Mouse (Mus musculus) adrenal gland, adult 18-20 months (tissue): ENCODE data around the gene Nepro. TPM values are rescaled to one million over a fixed set of nuclear protein-coding genes. Genes with fewer than 3 reads are reported as not detected.
A peak's percentile ranks its signal among the peaks of the same experiment; 100 is the strongest.

Experiments
- DNase-seq, 2 experiments: peaks; one replicate each; pipeline ENCODE4 v3.0.0; 2021 to 2022; ENCODE audit warnings: low spot score in 2 of 2
- total RNA-seq, 2 experiments: library from RNA; stranded (reverse); gene quantifications; 1 replicate in 1 of 2; 2 replicates in 1 of 2; pipeline ENCODE4 v1.2.3; 2021

The Nepro gene
- total RNA-seq, 2 experiments from 2014 or later: 12.6 to 14.8 TPM

DNA sequence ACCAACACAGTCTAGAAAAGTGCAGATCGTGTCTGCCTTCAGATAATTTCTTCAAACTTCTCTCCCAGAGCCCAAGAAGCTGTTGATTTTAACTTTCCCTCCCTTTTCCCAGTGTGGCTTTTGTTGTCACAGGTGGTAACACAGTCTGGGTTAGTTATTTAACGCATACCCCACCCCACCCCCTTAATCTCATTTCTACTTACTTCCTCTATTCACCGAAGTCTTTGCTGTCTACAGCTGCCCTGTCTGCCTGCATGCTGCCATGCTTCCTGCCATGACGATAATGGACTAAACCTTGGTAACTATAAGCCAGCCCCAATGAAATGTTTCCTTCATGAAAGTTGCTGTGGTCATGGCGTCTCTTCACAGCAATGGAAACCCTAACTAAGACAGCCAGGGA is 21.8 kb upstream of the Nepro start:
- DNase-seq: no peak

DNA sequence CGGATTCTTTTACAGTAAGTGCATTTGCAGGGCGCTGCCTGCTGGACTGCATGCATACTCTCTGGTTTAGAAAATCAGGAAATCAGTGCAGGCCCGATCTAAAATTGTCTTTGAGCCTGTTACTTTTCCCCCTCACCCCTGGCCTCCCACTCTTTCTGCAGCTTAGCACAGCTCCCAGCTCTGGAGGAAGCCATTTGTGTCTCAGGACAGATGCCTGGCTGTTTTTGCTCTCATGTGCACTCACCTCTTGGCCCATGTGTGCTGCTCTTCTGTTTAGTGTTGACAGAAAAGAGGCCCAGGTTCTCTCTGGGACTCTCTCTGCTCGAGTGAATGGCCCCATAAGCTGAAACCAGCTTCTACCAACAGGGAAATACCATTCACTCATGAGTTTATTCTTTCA is 20.6 kb upstream of the Nepro start:
- no peak for DNase-seq

DNA sequence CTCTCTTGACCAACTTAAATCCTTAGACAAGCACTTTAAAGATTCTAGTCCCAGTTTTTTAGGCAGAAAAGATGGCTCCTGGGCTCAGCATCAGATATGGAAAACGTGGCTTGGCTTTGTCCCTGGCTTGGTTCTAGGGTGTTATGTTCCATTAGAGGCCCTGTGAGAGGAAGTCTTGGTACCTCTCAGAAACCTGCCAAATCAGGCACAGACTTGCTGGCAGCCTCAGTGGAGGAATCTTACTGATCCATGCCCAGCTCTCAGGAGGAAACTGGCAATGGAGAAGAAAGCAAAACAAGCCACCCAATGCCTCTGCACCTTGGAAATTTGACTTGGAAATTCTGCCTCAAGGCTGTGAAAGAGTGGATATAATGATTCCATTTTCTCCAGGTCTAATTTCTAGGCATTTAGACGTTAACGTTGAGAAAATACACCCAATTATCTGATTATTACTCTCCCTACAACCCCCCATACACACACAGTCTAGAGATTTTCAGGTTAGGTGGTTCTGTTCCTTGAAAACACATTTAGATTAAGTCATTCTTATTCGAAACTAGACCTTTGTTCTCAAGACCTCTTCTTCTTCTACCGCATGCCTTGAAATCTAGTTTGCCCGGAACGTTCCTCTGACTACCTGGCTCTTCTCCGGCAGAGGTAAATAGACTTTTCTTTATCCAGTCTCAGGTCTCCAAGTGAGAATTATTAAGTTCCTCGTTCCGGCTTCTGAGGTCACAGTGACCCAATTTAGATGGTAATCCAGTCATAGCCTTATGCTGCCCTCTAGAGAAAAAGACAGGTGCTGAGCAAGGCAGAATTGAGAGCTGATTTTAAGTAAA is 7.6 kb upstream of the Nepro start:
- no peak for DNase-seq

DNA sequence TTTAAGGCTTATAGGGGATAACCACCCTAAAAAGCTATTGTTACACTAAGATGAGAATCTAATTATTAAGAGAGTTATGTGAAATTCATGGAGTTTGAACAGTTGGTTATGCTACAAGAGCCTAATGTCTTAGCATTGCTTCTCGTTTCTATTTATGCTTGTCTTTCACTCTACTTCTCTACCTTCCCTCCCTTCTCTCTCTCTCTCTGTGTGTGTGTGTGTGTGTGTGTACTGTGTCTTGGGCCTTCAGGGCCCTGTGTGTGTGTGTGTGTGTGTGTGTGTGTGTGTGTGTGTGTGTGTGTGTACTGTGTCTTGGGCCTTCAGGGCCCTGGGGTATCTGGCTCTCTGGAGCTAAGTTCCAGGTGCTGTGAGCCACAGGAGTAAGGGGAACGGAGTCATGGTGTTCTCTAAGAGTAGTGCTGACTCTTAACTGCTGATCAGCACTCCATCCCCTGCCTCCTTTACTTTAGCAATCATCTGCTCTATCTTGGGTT is 6.9 kb upstream of the Nepro start:
- no peak for DNase-seq

DNA sequence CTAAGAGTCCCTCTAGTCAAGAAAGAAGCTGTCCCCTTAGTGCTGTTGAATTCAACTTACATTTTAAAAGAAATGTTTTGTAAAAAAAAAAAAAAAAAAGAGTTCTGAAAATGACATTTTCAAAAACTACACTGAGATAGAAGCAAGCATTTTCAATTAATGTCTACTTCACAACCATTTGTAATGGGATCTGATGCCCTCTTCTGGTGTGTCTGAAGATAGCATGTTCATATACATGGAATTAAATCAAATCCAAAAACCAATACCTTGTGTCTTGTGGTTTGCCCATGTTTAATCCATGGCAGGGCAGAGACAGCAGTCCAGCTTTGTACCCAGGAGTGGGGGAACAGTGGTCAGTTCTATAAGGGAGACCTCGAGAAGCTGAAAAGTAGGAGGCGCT is 6.3 kb upstream of the Nepro start:
- no peak for DNase-seq

DNA sequence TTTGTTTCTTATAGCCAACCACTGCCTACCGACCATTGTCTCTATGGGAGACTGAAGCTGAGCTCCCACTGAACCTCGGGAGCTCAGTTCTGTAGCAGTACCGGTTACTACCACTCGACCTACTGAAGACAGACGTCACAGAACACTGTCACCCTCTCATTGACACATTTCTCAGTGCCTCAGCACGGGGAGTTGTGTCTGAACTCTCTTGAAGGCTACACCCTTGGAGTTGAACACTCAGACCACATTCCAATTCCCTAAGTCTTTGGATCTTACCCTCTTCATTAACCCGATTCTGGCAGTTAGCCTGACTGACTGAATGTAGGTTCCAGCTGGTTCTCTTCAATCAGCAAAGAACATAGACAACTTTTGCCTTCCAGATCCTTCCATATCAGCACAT is 4.8 kb upstream of the Nepro start:
- no peak for DNase-seq

DNA sequence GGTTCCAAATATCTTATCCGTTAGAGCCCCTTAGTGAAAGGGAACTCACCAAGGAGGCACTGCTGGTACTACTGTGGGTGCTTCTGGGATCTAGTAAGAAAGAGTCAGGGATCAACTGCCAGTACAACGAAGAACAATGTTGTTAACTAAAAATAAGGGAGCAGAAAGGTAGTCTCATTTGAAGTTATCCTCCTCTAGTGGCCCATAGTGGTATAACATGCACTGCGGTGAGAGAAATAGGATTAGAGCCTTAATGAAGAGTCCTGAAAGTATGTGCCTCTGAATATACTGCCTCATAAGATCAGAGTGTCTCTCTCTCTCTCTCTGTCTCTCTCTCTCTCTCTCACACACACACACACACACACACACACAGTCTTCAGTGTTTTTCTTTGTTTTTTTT is 3.6 kb upstream of the Nepro start:
- DNase-seq: no peak

DNA sequence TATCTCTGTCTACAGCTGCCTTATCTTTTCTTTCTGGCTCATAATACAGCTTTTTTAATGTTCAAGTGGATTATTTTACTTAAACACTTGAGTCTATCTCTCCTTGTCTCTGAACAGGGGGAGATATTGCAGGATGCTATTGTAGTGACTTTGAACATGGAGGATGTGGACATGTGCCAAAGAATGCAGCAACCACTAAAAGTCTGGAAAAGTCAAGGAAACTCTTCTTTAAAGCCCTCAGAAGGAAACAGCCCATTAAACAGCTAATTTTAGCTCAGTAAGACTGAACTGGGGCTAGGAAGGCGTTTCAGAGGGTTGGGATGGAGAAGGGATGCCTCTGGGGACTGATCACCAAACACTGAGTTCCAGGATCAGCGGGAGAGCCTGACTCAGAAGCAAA is 1.4 kb upstream of the Nepro start:
- no peak for DNase-seq

DNA sequence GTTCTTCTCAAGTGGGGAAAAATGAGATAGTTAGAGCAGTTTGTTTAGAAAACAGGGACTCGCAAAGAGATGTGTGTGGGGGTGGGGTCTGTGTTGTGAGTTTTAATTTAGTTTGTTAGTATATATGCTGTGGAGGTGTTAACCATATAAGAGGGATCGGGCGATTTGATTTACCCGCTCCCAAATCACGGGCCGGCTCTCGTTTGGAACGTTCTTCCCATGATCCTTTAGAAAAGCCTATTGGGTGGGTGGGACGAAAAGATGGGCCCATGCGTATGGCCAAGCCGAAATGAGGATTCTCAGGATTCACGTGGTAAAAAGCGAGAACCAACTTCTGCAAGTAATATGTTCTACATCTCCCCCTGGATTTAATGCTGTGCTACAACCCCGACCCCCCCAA is 746 bp downstream of the Nepro start:
- DNase-seq: peak in 1 of 2 experiments; percentile 27

DNA sequence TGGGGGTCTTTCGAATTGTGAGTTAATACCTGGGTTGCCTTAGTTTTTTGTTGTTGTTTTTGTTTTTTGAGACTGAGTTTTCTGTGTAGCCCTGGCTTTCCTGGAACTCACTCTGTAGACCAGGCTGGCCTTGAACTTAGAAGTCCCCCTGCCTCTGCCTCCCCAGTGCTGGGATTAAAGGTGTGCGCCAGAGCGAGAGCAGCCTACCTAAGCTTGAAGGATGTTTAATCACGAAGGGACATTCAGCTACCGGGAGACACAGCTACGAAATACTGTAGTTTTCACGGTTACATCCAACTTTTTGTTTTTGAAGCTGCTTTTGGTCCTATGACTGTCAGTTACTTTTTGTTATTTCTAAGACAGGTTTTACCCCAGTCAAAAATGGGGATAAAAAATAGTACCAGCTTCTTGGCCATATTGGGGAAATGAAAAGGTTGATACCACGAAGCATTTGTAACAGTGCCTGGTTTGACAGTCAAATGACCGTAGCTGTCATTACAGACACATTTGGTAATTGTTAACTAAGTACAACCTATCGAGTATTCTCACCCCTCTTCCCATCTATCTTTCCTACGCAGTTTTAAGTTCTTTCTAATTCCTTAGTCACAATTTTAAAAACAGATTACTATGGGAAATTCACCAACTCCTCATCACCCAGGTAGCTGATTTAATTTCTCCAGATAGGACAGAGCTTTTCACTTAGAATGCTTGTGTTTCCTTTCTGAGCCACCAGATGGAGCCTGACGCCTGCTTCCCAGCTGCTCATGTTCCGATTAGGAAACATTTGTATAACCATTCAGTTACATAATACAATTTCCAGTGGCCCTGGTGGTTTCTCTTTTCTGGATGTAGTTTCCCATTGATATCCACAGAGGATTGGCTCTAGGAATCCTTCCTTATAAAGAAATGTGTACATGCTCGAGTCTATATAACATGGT is 1.5 kb downstream of the Nepro start:
- DNase-seq: peak; percentile 43 to 64

DNA sequence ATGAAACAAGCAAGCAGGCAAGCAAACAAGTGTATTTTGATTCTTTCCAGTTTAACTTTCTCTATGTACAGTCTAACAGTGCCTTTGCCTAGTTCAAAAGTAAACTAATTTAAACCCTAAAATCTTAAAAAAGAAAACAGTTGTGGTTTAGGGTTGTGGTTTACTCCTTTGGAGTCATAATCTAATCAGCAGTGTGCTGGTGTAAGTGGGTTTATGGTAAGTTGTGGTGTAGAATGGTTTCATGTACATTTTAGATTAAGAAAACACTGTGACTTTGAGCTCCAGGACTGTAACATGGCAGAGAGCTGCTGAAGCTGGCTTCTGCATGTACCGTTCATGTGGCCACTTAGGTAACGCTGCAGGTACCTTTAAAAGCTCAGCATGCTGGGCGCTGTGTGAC is 3.4 kb downstream of the Nepro start:
- no peak for DNase-seq

DNA sequence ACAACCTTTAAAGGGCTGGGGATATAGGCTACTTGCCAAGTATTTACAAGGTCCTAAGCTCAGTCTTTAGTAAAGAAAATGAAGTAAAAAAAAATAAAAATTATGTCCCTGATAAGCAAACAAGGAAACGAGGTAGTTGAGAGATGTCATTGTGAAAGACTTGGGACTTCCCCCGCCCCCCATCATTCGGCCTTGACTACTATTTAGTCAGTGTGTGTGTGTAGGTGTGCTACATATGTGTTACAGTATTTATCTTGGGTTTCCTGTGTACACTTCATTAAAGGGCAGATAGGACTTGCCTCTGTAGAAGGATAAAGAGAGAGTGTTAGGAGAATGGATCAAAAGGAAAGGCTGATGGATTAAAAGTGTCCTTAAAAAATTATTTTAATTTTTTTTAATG is 10.0 kb downstream of the Nepro start:
- DNase-seq: no peak

DNA sequence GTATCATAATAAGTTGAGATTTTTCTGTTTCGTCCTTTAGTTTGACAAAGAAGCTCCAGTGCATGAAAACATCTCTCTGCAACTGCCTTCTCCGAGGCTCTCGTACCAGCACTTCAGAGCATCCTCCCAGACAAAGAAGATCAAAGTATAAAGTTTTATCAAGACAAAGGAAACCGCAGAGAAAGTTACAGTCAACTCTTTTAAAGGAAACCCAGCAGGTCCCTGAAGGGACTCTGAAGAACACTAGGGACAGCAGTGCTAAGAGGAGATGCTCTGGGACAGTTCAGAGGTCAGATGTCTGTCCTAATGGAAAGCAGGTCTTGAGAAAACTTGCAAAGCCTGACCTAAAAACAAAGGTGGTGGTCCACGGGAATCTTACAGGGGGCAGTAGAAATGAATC is 11.6 kb downstream of the Nepro start:
- no peak for DNase-seq

DNA sequence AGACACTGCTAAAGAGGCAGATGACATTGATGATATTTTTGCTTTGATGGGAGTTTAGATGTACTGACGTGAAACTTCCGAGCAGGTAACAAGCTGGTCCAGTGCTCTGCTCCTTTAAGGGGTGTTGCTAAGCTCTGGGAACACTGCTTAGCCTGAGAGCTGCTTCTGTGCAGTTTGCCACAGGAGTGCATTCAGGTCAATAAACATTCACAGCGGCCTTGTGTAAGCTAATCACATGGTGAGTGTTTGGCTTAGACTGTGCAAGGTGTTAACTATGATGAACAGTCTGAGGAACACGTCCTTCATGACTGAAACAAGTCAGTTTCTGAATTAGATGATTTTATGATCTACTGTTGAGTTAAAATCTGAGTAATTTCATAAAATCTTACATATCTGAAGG is 12.0 kb downstream of the Nepro start:
- no peak for DNase-seq

DNA sequence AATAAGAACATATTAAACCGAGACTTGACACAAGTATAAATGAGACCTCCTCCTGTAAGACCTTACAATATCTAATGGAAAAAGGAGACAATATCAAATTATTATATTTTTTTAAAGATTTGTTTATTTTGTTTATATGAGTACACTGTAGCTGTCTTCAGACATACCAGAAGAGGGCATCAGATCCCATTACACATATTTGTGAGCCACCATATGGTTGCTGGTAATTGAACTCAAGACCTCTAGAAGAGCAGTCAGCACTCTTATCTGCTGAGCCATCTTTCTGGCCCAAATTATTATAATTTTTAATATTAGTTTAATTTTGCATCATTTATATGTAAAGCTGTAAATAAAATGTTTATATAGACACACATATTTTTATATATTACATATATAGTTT is 18.7 kb downstream of the Nepro start:
- DNase-seq: no peak

DNA sequence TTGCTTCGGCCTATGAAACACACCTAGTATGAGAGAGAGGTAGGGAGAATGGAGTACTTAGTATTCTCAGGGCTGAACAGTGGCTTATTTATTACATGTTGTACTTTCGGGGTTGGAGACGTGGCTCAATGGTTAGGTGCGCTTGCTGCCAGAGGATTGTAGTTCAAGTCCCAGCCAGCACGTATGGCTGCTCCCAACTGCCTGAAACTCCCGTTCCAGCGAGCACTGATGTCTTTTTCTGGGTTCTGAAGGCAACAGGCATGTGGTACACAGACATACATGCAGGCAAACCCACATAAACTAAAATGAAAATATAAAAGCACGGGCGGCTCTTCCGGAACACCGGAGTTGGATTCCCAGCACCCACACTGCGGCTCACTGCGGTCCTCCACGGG is 21.4 kb downstream of the Nepro start:
- no peak for DNase-seq

DNA sequence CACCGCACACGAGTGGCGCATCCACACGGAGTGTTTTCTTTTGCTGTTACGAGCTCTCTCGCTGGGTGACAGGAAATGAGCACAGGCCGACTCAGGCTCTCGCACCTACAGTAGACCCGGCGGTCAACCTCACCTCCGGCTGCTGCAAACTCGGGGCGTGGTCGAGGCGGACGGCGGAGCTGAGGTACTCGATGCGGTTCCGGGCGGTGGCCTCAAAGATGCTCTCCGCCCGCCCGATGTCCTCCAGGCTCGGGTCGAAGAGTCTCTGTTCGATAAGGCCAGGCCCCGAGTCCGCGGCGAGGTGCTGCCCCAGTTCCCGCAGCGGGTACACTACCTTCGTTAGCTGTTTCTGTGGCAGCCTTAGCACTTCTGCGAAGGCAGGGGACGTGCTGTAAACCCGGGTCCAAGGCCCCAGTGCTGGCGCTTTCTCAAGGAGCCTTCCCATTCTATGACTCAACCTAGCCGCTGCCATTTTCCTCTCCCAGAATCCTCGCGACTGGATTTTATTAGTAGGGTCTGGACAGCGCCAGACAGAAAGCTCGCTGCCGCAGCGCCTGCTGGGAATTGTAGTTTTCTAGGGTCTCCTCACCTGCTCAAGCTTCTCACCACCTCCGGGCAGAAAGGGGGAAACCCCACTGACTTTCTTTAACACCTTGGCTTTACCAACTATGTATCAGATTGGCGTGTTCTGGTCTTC is 21.9 kb downstream of the Nepro start, which contains the start of gene Gtpbp8:
Gene Gtpbp8 (minus strand): TSS at position 498 of the 697 bp plus-strand sequence.
- peak; percentile 76 to 81 for DNase-seq

DNA sequence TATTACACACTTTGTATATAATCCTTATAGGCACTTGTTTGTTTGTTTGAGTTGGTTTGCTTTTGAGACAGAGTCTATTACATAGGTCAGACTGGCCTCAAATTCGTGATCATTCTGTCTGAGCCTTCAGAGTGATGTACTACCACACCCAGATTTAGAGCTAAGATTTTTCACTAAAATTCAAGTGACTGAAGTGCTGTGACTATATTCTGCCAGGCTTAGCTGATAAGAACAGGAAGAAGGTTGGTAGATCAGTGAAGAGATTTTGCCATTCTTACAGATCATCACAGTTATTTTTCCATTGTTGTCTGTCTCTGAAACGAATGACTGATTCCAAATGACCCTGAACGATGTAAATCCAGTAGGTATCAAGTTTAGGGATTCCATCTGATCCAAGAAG is 23.9 kb downstream of the Nepro start:
- no peak for DNase-seq

DNA sequence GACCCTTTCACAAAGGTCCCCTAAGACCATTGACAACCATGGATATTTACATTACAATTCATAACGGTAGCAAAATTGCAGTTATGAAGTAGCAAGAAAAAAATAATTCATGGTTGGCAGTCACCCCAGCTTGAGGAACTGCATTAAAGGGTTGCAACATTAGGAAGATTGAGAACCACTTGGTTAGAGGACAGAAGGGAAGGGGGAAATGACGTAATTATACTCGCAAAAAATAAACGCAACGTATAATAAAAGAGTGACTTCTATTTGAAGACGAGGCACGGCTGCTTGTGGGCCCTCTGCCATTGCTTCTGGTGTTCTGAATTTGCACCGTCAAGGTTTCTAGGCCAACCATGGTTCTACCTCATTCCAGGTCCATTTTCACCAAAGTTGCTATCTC is 33.6 kb downstream of the Nepro start:
- DNase-seq: no peak

DNA sequence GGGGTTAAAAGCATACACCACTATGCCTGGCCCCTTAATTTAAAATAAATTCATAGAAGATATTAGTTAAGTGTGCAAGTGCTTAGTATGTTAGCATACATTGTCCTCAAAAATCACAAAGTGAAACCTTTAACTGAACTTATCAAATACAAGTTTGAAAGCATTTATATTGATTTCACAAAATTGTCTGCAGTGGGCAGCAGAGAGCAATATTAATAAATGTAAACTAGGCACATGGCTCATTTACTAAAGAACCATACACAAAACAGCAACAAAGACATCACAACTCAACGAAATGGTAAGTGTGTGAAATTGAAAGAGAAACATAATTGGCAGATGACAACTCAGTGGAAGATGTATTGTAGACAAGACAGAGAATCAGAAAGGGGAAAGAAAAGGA is 37.7 kb downstream of the Nepro start:
- DNase-seq: no peak

DNA sequence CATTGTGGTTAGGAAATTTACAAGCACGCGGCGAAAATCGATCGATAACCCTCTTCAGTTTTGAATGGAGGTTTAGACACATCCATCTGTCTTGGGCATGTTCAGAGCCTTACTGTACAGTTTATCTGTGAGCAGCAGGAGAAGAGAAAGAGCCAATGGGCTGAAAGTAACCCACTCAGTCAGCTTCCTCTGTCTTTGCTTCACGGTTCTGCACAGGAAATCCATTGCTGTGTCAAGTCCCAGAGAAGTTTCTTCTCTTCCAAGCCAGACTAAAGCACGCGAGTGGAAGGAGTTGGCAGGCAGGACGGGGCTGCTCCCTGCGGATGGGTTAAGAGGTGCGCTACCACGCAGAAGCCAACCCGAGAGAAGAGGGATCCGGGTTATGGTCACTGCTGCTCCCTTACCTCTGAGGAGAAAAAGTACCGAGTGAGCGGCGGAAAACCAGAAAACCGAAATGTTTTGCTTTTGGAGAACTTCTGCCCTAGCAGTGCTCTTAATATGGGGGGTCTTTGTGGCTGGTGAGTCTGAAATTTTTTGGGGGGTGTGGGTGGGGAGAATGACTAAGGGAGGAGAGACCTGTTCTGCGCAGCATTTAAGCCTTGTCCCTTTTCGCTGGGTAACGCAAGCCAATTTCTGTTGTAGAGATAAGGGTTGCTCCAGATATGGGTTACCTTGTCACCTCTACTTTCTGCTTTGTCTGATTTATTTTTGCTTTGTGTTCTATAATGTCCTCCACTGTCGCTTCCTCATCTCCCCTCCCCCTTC is 41.6 kb downstream of the Nepro start, which contains the start of gene Cd200r1:
Gene Cd200r1 (plus strand): TSS at position 182 of the 765 bp plus-strand sequence.
- no peak for DNase-seq
